Mouse (Mus musculus) G1E (cell line): Measurements from ENCODE around the gene Gm17364.

Source experiments
- CTCF ChIP-seq: IDR thresholded peaks from 2 replicates; pipeline ENCODE4 v1.5.1; 2012; ENCODE audit warnings: low read depth, low read length, inconsistent platforms, mixed read lengths
- GATA1 ChIP-seq: IDR thresholded peaks from 2 replicates; pipeline ENCODE4 v1.6.1; 2012; ENCODE audit warnings: borderline replicate concordance, low read length, inconsistent platforms, mixed read lengths
- GATA2 ChIP-seq: IDR thresholded peaks from 2 replicates; pipeline ENCODE4 v1.6.1; 2012; ENCODE audit warnings: low read depth, low read length, inconsistent platforms, borderline replicate concordance
- POLR2AphosphoS5 ChIP-seq: IDR thresholded peaks from 2 replicates; pipeline ENCODE4 v1.6.1; 2012; ENCODE audit warnings: low read depth, low read length, inconsistent platforms; ENCODE audit not compliant: insufficient replicate concordance
- TAL1 ChIP-seq: conservative IDR thresholded peaks from 2 replicates; pipeline ENCODE4 v1.6.1; 2012; ENCODE audit warnings: low read depth, low read length, inconsistent platforms, mixed read lengths

DNA sequence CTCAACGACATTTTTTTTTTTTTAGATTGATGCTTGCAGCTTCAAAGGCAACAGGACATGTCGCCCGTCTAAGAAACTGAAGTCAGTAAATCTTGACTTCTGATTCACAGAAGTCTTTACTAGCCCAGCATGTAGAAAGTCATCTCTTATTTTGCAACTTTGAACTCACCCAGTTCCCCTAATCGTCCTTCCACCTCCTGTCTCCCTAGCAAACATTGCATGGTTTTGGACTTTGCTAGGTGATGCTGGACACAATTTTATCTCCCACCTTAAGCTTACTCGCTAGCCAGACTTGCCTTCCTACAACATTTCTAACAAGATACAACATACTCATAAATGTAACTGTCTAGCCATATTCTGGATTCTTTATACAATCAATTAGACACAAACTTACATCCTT, 45.7 kb downstream of the Gm17364 start:
- no peak for TF ChIP-seq GATA2
- TF ChIP-seq CTCF = no peak
- TF ChIP-seq GATA1 = no peak
- TF ChIP-seq TAL1 = no peak
- TF ChIP-seq POLR2AphosphoS5 = no peak
